Mouse (Mus musculus) ES-Bruce4 (cell line): ENCODE measurements around the gene Zbtb8b. TPM values are rescaled to one million over a fixed set of nuclear protein-coding genes. Genes with fewer than 3 reads are reported as not detected.

Experiments
- H3K27ac ChIP-seq: 2 replicates; pipeline ENCODE4 v1.5.1; 2012; ENCODE audit warnings: low read length, inconsistent platforms; ENCODE audit not compliant: insufficient read depth
- H3K27me3 ChIP-seq: 2 replicates; pipeline ENCODE4 v1.6.1; 2012; ENCODE audit warnings: mild to moderate bottlenecking, low read length, inconsistent platforms; ENCODE audit not compliant: control insufficient read depth, poor library complexity, insufficient read depth, severe bottlenecking
- H3K36me3 ChIP-seq: 2 replicates; pipeline ENCODE4 v1.6.1; 2012; ENCODE audit warnings: inconsistent platforms, mild to moderate bottlenecking, low read length, moderate library complexity; ENCODE audit not compliant: control insufficient read depth, poor library complexity, insufficient read depth, severe bottlenecking
- H3K4me1 ChIP-seq: one replicate; pipeline ENCODE4 v1.8.1; 2011; ENCODE audit warnings: low read length; ENCODE audit not compliant: control insufficient read depth, insufficient read depth
- H3K4me3 ChIP-seq: 2 replicates; pipeline ENCODE4 v1.5.1; 2011; ENCODE audit warnings: low read depth, mild to moderate bottlenecking, low read length
- H3K9ac ChIP-seq: 2 replicates; pipeline ENCODE4 v1.6.1; 2012; ENCODE audit warnings: low read depth, mild to moderate bottlenecking, inconsistent platforms; ENCODE audit not compliant: poor library complexity, severe bottlenecking
- H3K9me3 ChIP-seq: replicated peaks from 2 replicates; pipeline ENCODE4 v1.6.1; 2012; ENCODE audit warnings: mild to moderate bottlenecking, low read length, inconsistent platforms; ENCODE audit not compliant: control insufficient read depth, poor library complexity, insufficient read depth, severe bottlenecking
- CTCF ChIP-seq: IDR thresholded peaks from one replicate; pipeline ENCODE4 v1.8.1; 2011; ENCODE audit warnings: low read depth, low read length
- EP300 ChIP-seq: IDR thresholded peaks from 2 replicates; pipeline ENCODE4 v1.6.1; 2011; ENCODE audit warnings: low read depth, low read length; ENCODE audit not compliant: insufficient read depth
- POLR2A ChIP-seq: IDR thresholded peaks from one replicate; pipeline ENCODE4 v1.8.1; 2011; ENCODE audit warnings: low read length; ENCODE audit not compliant: insufficient read depth
- polyA plus RNA-seq: library from polyadenylated mRNA; stranded (reverse); fragments of >200 nt; gene quantifications from 2 replicates; pipeline ENCODE4 v1.2.4, GENCODE M21; 2011; ENCODE audit warnings: low read depth; ENCODE audit not compliant: missing spikeins, insufficient read depth, insufficient read length

Gene Zbtb8b
- 4.2 and 4.8 TPM in 2 replicates for polyA plus RNA-seq

DNA sequence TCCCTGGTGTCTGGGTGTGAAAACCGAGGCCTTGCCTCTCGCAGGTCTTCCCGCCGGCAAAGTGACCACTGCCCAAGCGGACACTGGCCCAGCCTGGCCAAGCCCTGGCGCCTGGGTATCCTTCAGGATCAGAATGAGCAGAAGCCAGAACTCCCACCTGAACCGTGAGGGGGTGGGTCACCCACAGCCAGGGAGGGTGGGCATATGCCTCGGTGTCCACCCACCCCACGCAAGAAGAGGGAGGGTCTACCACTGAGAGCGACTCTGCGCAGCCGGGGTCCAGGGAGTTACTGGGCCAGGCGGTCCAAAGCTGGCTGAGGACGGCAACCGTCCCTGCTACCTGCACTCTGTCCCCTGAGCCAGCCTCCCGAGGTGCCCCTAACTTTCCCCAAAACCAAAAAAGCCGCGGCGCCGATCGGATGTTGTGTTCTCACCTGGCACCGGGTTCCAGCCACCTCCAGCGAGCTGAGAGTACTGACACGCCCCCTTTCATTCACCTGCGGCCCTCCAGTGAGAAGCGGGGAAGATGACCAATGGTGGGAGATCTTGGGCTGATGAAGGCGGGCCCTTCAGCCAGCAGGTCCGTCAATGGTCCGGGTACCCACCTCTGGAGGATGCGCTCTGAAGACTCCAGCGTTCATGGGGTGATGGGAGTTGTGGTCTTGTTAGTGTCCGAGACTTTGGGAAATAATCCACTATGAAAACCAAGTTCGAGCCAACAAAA lies at the start of gene Zbtb8b:
TSS of gene Zbtb8b (minus strand) at position 514 of the 724 bp plus-strand sequence.
- no peaks in the 10 kb centered on the region for H3K9me3 ChIP-seq
- H3K4me1 ChIP-seq = no peaks in the 10 kb centered on the region
- no peaks in the 10 kb centered on the region for H3K27me3 ChIP-seq
- no peak within 1 kb of the TSS for H3K27ac ChIP-seq
- H3K9ac ChIP-seq = peak within 1 kb of the TSS; percentile 14
- H3K36me3 ChIP-seq = no peaks in the 10 kb centered on the region
- peak within 1 kb of the TSS; percentile 61 for H3K4me3 ChIP-seq
- TF ChIP-seq CTCF (no peak), EP300 (no peak), POLR2A (no peak)

DNA sequence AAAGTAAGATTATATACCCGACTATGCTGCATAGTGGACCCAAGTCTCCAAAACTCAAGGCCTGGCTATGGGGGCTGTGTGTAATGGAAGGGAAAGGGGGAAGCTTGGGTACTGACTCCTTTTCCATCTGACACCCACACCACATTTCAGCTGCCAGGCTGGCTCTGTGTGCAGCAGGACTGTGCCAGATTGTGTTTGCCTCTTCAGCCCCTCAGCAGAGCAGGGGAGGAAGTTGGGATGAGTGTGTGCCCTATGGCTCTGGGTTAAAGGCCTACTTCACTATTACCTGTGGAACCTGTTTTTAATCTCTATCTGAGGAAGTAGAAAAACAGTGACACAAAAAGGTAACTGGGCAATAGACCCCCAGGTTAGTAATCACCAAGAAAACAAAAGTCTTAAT lies 40.4 kb upstream of the Zbtb8b start:
- no peak overlapping the region for H3K9ac ChIP-seq
- peaks cover 9% of the 10 kb centered on the region for H3K36me3 ChIP-seq
- TF ChIP-seq POLR2A (no peak), EP300 (no peak), CTCF (no peak)
- H3K27ac ChIP-seq = no peak overlapping the region
- no peaks in the 10 kb centered on the region for H3K4me1 ChIP-seq
- H3K27me3 ChIP-seq = no peaks in the 10 kb centered on the region
- H3K9me3 ChIP-seq = no peaks in the 10 kb centered on the region
- H3K4me3 ChIP-seq = no peak overlapping the region

DNA sequence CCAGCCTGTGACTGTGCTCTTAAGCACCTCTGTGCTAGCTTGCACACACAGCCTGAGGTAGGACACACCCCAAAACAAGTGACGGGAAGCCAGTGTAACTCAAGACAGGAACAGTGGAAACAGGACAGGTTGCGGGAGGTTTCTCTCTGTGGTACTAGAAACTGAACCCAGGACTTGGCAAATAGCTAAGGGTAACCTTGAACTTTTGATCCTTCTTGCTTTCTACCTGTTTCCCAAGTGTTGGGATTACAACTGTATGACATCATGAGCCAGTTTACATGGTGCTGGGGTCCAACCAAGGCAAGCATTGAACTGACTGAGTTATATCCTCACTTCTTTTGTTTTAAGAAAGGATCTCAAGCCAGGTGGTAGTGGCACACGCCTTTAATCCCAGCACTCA lies 39.2 kb upstream of the Zbtb8b start:
- Histone ChIP-seq H3K27ac (no peak overlapping the region), H3K27me3 (no peaks in the 10 kb centered on the region), H3K9me3 (no peaks in the 10 kb centered on the region), H3K9ac (no peak overlapping the region), H3K4me1 (no peaks in the 10 kb centered on the region), H3K36me3 (peaks cover 9% of the 10 kb centered on the region), H3K4me3 (no peak overlapping the region)
- TF ChIP-seq EP300 = no peak
- no peak for TF ChIP-seq CTCF
- TF ChIP-seq POLR2A = no peak

DNA sequence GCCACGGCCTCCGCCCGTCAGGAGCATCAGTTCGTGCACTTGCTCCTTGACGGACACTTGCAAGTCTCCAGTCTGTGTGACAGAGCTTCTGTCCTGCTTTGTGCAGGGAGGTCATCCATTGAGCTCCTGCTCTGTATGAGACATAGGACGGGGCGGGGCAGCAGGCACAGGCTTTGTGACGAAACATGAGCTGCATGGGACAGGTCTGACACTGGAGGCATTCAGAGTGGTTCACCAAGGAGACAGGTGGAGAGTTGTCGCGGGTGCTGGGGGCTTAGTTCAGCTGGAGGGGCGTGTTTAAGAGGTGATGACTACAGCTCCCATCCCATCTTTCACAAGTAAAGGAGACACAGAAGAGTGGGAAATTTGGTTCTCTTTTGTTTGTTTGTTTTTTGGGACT lies 35.4 kb upstream of the Zbtb8b start:
- no peak overlapping the region for H3K27ac ChIP-seq
- no peaks in the 10 kb centered on the region for H3K4me1 ChIP-seq
- no peak overlapping the region for H3K9ac ChIP-seq
- H3K4me3 ChIP-seq = no peak overlapping the region
- TF ChIP-seq POLR2A (no peak), EP300 (no peak), CTCF (no peak)
- H3K9me3 ChIP-seq = no peaks in the 10 kb centered on the region
- H3K27me3 ChIP-seq = no peaks in the 10 kb centered on the region
- H3K36me3 ChIP-seq = peaks cover 29% of the 10 kb centered on the region

DNA sequence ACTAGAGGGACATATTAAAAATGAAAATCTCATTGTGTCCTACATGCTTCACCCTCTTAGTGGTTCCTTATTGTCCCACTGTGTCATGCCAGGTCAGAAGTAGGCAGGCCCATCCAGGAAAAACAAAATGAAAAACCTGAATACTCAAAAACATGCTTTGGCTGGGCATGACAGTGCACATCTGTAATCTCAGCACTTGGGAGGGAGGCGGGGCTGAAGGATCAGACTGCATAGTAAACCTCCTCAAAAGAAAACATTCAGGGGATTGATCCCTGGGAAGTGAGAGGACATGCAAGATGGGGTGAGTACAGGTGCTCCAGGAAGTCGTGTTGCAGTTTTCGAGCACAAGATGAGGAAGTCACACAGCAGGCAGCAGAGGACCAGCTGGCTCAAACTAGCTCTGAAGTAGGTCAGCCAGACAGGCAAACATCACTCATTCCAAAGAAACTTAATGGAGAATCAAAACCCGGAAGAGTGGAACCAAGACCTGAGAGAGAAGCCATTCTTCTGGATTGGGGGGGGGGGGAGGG lies 23.7 kb upstream of the Zbtb8b start:
- TF ChIP-seq EP300 (no peak), POLR2A (no peak), CTCF (no peak)
- Histone ChIP-seq H3K9me3 (no peaks in the 10 kb centered on the region), H3K4me3 (no peak overlapping the region), H3K36me3 (peaks cover 28% of the 10 kb centered on the region), H3K9ac (no peak overlapping the region), H3K4me1 (no peaks in the 10 kb centered on the region), H3K27ac (no peak overlapping the region), H3K27me3 (no peaks in the 10 kb centered on the region)
